Mouse (Mus musculus): ENCODE measurements around the gene Map3k4. TPM values are rescaled to one million over a fixed set of nuclear protein-coding genes. Genes with fewer than 3 reads are reported as not detected.

Gene Map3k4
- polyA plus RNA-seq, 1 experiment, result 14.4 TPM

- H3K4me1 ChIP-seq (ENCODE audit: control insufficient read depth, insufficient read depth, low read length), result peaks cover 2% of the 10 kb centered on the region; the same call in 1 of the 2 replicates
- WGBS, result 70% methylated on average over 4 of the region's 4 CpGs
- TF ChIP-seq POLR2A (IDR thresholded peaks at IDR 0.05; ENCODE audit: borderline replicate concordance, control insufficient read depth, low read depth, low read length) (no peak), CTCF (IDR thresholded peaks at IDR 0.05; ENCODE audit: control insufficient read depth, insufficient read depth, low read length) (no peak)
- no peak overlapping the region for H3K4me3 ChIP-seq (replicated peaks; ENCODE audit: control insufficient read depth, low read depth, low read length)
- H3K27ac ChIP-seq (ENCODE audit: control insufficient read depth, insufficient read depth, low read depth, low read length, poor library complexity), result peak overlapping the region; percentile 28; the same call in 1 of the 2 replicates
These were observed 109.1 kb downstream of the Map3k4 start for GRCm38 (mm10) chr17:12209481-12209880.

- Histone ChIP-seq H3K27ac (ENCODE audit: control insufficient read depth, insufficient read depth, low read depth, low read length, poor library complexity) (peak overlapping the region; percentile 73), H3K4me3 (replicated peaks; ENCODE audit: control insufficient read depth, low read depth, low read length) (no peak overlapping the region), H3K4me1 (ENCODE audit: control insufficient read depth, insufficient read depth, low read length) (peaks cover 10% of the 10 kb centered on the region; the same call in 1 of the 2 replicates)
- WGBS, result 60% methylated on average over 1 of the region's 1 CpGs
- TF ChIP-seq POLR2A (IDR thresholded peaks at IDR 0.05; ENCODE audit: borderline replicate concordance, control insufficient read depth, low read depth, low read length), result no peak
- TF ChIP-seq CTCF (IDR thresholded peaks at IDR 0.05; ENCODE audit: control insufficient read depth, insufficient read depth, low read length), result no peak
These were observed 111.5 kb downstream of the Map3k4 start for GRCm38 (mm10) chr17:12207022-12207548.

- Histone ChIP-seq H3K27ac (ENCODE audit: control insufficient read depth, insufficient read depth, low read depth, low read length, poor library complexity) (peak overlapping the region; percentile 93), H3K4me1 (ENCODE audit: control insufficient read depth, insufficient read depth, low read length) (peaks cover 11% of the 10 kb centered on the region), H3K4me3 (replicated peaks; ENCODE audit: control insufficient read depth, low read depth, low read length) (no peak overlapping the region)
- 49% methylated on average over 3 of the region's 3 CpGs for WGBS
- TF ChIP-seq CTCF (IDR thresholded peaks at IDR 0.05; ENCODE audit: control insufficient read depth, insufficient read depth, low read length) (no peak), POLR2A (IDR thresholded peaks at IDR 0.05; ENCODE audit: borderline replicate concordance, control insufficient read depth, low read depth, low read length) (no peak)
These were observed 112.3 kb downstream of the Map3k4 start for GRCm38 (mm10) chr17:12206248-12206647.

GRCm38 (mm10) chr17:12205694-12206075, 112.9 kb downstream of the Map3k4 start:
- TF ChIP-seq CTCF (IDR thresholded peaks at IDR 0.05; ENCODE audit: control insufficient read depth, insufficient read depth, low read length), result no peak
- TF ChIP-seq POLR2A (IDR thresholded peaks at IDR 0.05; ENCODE audit: borderline replicate concordance, control insufficient read depth, low read depth, low read length), result no peak
- H3K4me3 ChIP-seq (replicated peaks; ENCODE audit: control insufficient read depth, low read depth, low read length), result no peak overlapping the region
- peaks cover 16% of the 10 kb centered on the region for H3K4me1 ChIP-seq (ENCODE audit: control insufficient read depth, insufficient read depth, low read length)
- peak overlapping the region; percentile 93 for H3K27ac ChIP-seq (ENCODE audit: control insufficient read depth, insufficient read depth, low read depth, low read length, poor library complexity)
- 14% methylated on average over 4 of the region's 4 CpGs for WGBS

- peak overlapping the region; percentile 99 for H3K27ac ChIP-seq (ENCODE audit: control insufficient read depth, insufficient read depth, low read depth, low read length, poor library complexity)
- no peak overlapping the region for H3K4me3 ChIP-seq (replicated peaks; ENCODE audit: control insufficient read depth, low read depth, low read length)
- TF ChIP-seq CTCF (IDR thresholded peaks at IDR 0.05; ENCODE audit: control insufficient read depth, insufficient read depth, low read length) (no peak), POLR2A (IDR thresholded peaks at IDR 0.05; ENCODE audit: borderline replicate concordance, control insufficient read depth, low read depth, low read length) (no peak)
- 47% methylated on average over 10 of the region's 10 CpGs for WGBS
- peaks cover 16% of the 10 kb centered on the region for H3K4me1 ChIP-seq (ENCODE audit: control insufficient read depth, insufficient read depth, low read length)
These were observed 113.4 kb downstream of the Map3k4 start for GRCm38 (mm10) chr17:12205015-12205693.

- peaks cover 16% of the 10 kb centered on the region for H3K4me1 ChIP-seq (ENCODE audit: control insufficient read depth, insufficient read depth, low read length)
- 79% methylated on average over 3 of the region's 3 CpGs for WGBS
- TF ChIP-seq CTCF (IDR thresholded peaks at IDR 0.05; ENCODE audit: control insufficient read depth, insufficient read depth, low read length), result no peak
- TF ChIP-seq POLR2A (IDR thresholded peaks at IDR 0.05; ENCODE audit: borderline replicate concordance, control insufficient read depth, low read depth, low read length), result no peak
- H3K4me3 ChIP-seq (replicated peaks; ENCODE audit: control insufficient read depth, low read depth, low read length), result no peak overlapping the region
- peak overlapping the region; percentile 99 for H3K27ac ChIP-seq (ENCODE audit: control insufficient read depth, insufficient read depth, low read depth, low read length, poor library complexity)
These were observed 113.9 kb downstream of the Map3k4 start for GRCm38 (mm10) chr17:12204689-12205014.

GRCm38 (mm10) chr17:12204246-12204645, 114.3 kb downstream of the Map3k4 start:
- 64% methylated on average over 3 of the region's 3 CpGs for WGBS
- Histone ChIP-seq H3K4me1 (ENCODE audit: control insufficient read depth, insufficient read depth, low read length) (peaks cover 16% of the 10 kb centered on the region), H3K27ac (ENCODE audit: control insufficient read depth, insufficient read depth, low read depth, low read length, poor library complexity) (peak overlapping the region; percentile 99), H3K4me3 (replicated peaks; ENCODE audit: control insufficient read depth, low read depth, low read length) (no peak overlapping the region)
- TF ChIP-seq CTCF (IDR thresholded peaks at IDR 0.05; ENCODE audit: control insufficient read depth, insufficient read depth, low read length), result no peak
- no peak for TF ChIP-seq POLR2A (IDR thresholded peaks at IDR 0.05; ENCODE audit: borderline replicate concordance, control insufficient read depth, low read depth, low read length)

GRCm38 (mm10) chr17:12203414-12203897, 115.1 kb downstream of the Map3k4 start:
- WGBS, result 82% methylated on average over 15 of the region's 15 CpGs
- peaks cover 16% of the 10 kb centered on the region for H3K4me1 ChIP-seq (ENCODE audit: control insufficient read depth, insufficient read depth, low read length)
- H3K27ac ChIP-seq (ENCODE audit: control insufficient read depth, insufficient read depth, low read depth, low read length, poor library complexity), result peak overlapping the region; percentile 49

More at GRCm38 (mm10) chr17:12203414-12203897, 115.1 kb downstream of the Map3k4 start:
- no peak overlapping the region for H3K4me3 ChIP-seq (replicated peaks; ENCODE audit: control insufficient read depth, low read depth, low read length)
- TF ChIP-seq CTCF (IDR thresholded peaks at IDR 0.05; ENCODE audit: control insufficient read depth, insufficient read depth, low read length), result no peak
- no peak for TF ChIP-seq POLR2A (IDR thresholded peaks at IDR 0.05; ENCODE audit: borderline replicate concordance, control insufficient read depth, low read depth, low read length)
